Mouse (Mus musculus) granulocyte monocyte progenitor cell, adult 5-6 weeks (primary cell): ENCODE results near the gene Adprhl2. TPM values are rescaled to one million over a fixed set of nuclear protein-coding genes. Genes with fewer than 3 reads are reported as not detected.
A peak's percentile ranks its signal among the peaks of the same experiment; 100 is the strongest.

Source experiments
- ATAC-seq: replicated peaks from 2 replicates; pipeline ENCODE4 v1.8.0; 2016; ENCODE audit warnings: mild to moderate bottlenecking, moderate TSS enrichment, inconsistent platforms; ENCODE audit not compliant: poor library complexity, severe bottlenecking
- total RNA-seq, 2 experiments: library from RNA; stranded (forward) in 1 of 2; stranded (reverse) in 1 of 2; fragments of 200-712, 200-1000 nt in 1 of 2; fragments of >200 nt in 1 of 2; fragmentation: Nextera tagmentation in 1 of 2; gene quantifications; 2 replicates each; pipeline ENCODE4 v1.2.3; 2014 to 2017

Gene Adprhl2
- 24.9 and 33.4 TPM in 2 replicates for total RNA-seq (2014; fragmentation: Nextera tagmentation)
- total RNA-seq (2017), result 27.7 and 28.2 TPM in 2 replicates

- ATAC-seq, result peak; percentile 95
Measured at GRCm38 (mm10) chr4:126321111-126321853, at the start of gene Adprhl2. Gene Adprhl2, minus strand, starts transcription at chr4:126321703.

- ATAC-seq, result no peak
Measured at GRCm38 (mm10) chr4:126360069-126360468, 38.6 kb upstream of the Adprhl2 start.

GRCm38 (mm10) chr4:126343451-126343850 lies 21.9 kb upstream of the Adprhl2 start:
- ATAC-seq, result no peak

GRCm38 (mm10) chr4:126339461-126339860 lies 18.0 kb upstream of the Adprhl2 start:
- no peak for ATAC-seq

GRCm38 (mm10) chr4:126332358-126332757 lies 10.9 kb upstream of the Adprhl2 start:
- no peak for ATAC-seq

- ATAC-seq, result no peak
Measured at GRCm38 (mm10) chr4:126331751-126332150, 10.2 kb upstream of the Adprhl2 start.

GRCm38 (mm10) chr4:126330295-126330694 lies 8.8 kb upstream of the Adprhl2 start:
- no peak for ATAC-seq

GRCm38 (mm10) chr4:126326036-126326435 lies 4.5 kb upstream of the Adprhl2 start:
- ATAC-seq, result no peak

GRCm38 (mm10) chr4:126325281-126325861 lies 3.9 kb upstream of the Adprhl2 start, which contains the start of gene Tekt2:
Gene Tekt2, minus strand, starts transcription at chr4:126325688.
- no peak for ATAC-seq

- ATAC-seq, result no peak
Measured at GRCm38 (mm10) chr4:126324861-126325260, 3.4 kb upstream of the Adprhl2 start.

GRCm38 (mm10) chr4:126322646-126323045 lies 1.1 kb upstream of the Adprhl2 start:
- no peak for ATAC-seq

GRCm38 (mm10) chr4:126321854-126322511 lies 480 bp upstream of the Adprhl2 start:
- no peak for ATAC-seq

GRCm38 (mm10) chr4:126319806-126320205 lies 1.7 kb downstream of the Adprhl2 start:
- no peak for ATAC-seq

GRCm38 (mm10) chr4:126316443-126317040 lies 5.0 kb downstream of the Adprhl2 start:
- no peak for ATAC-seq

- no peak for ATAC-seq
Measured at GRCm38 (mm10) chr4:126315931-126316330, 5.6 kb downstream of the Adprhl2 start.

GRCm38 (mm10) chr4:126314393-126314792 lies 7.1 kb downstream of the Adprhl2 start:
- ATAC-seq, result no peak

GRCm38 (mm10) chr4:126313202-126313601 lies 8.3 kb downstream of the Adprhl2 start:
- no peak for ATAC-seq

GRCm38 (mm10) chr4:126311566-126312200 lies 9.8 kb downstream of the Adprhl2 start:
- ATAC-seq, result no peak

- ATAC-seq, result no peak
Measured at GRCm38 (mm10) chr4:126310344-126310743, 11.2 kb downstream of the Adprhl2 start.

- peak; percentile 76 for ATAC-seq
Measured at GRCm38 (mm10) chr4:126309922-126310309, 11.6 kb downstream of the Adprhl2 start.
